Mouse (Mus musculus): ENCODE results near the gene Retreg1.

DNA sequence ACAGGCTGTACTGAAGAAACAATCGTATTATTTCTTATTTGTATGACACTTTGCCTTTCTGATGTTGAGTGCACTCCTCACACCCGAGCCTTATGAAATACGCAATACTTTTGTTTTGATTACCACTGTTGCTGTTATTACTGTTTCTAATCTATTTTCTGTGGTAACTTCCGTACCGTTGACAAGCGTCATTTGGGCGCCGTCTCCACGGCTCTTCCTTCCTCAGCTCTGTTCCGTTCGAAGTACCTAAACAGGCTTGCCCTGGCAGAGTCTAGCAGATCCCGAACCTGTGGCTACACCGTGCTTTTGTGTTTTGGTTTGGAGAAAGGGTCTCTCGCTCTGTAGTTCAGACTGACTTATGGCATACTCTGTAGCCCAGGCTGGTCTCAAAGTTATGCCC is 84.1 kb downstream of the Retreg1 start:
- no peak for TF ChIP-seq CTCF (IDR thresholded peaks at IDR 0.05; ENCODE audit: borderline replicate concordance, control insufficient read depth, extremely low read depth, insufficient read depth, low read length, poor library complexity)
- no peak for TF ChIP-seq POLR2A (IDR thresholded peaks at IDR 0.05; ENCODE audit: control insufficient read depth, extremely low read depth, insufficient read depth, low read length, poor library complexity)
